Mouse (Mus musculus) heart, adult 2 months (tissue): ENCODE measurements around the gene Pomgnt2. TPM values are rescaled to one million over a fixed set of nuclear protein-coding genes. Genes with fewer than 3 reads are reported as not detected.

Experiments
- DNase-seq, 2 experiments: peaks; one replicate each; pipeline ENCODE4 v3.0.0; 2021
- H3K27ac ChIP-seq: fragments of 200-600 bp; 2 replicates; pipeline ENCODE4 v1.8.1; 2022
- H3K27me3 ChIP-seq: fragments of 200-500 bp; 2 replicates; pipeline ENCODE4 v1.6.1; 2012; ENCODE audit warnings: mild to moderate bottlenecking, low read length, inconsistent platforms, mixed read lengths; ENCODE audit not compliant: control insufficient read depth, insufficient read depth
- H3K36me3 ChIP-seq: fragments of 200-500 bp; 2 replicates; pipeline ENCODE4 v1.6.1; 2012; ENCODE audit warnings: low read length, inconsistent platforms; ENCODE audit not compliant: control insufficient read depth, insufficient read depth
- H3K4me1 ChIP-seq: fragments of 200-500 bp; 2 replicates; pipeline ENCODE4 v1.6.1; 2011; ENCODE audit warnings: low read length; ENCODE audit not compliant: control insufficient read depth, insufficient read depth
- H3K4me3 ChIP-seq: fragments of 200-600 bp; 2 replicates; pipeline ENCODE4 v1.8.1; 2022
- H3K79me2 ChIP-seq: fragments of 200-500 bp; replicated peaks from 2 replicates; pipeline ENCODE4 v1.6.1; 2012; ENCODE audit warnings: mild to moderate bottlenecking, inconsistent platforms, low read length, moderate library complexity, mixed read lengths; ENCODE audit not compliant: control insufficient read depth, insufficient read depth
- H3K9ac ChIP-seq: fragments of 200-500 bp; 2 replicates; pipeline ENCODE4 v1.6.1; 2012; ENCODE audit warnings: low read depth, mild to moderate bottlenecking, control low read depth, inconsistent platforms, low read length, mixed read lengths
- CTCF ChIP-seq: fragments of 200-600 bp; IDR thresholded peaks from 2 replicates; pipeline ENCODE4 v1.8.1; 2022; ENCODE audit warnings: antibody characterized with exemption, mild to moderate bottlenecking, moderate library complexity
- EP300 ChIP-seq: fragments of 200-500 bp; IDR thresholded peaks from 2 replicates; pipeline ENCODE4 v1.6.1; 2011; ENCODE audit warnings: low read depth, low read length, control low read depth; ENCODE audit not compliant: insufficient read depth
- POLR2A ChIP-seq: fragments of 200-500 bp; IDR thresholded peaks from 2 replicates; pipeline ENCODE4 v1.6.1; 2011; ENCODE audit warnings: mild to moderate bottlenecking, low read depth, low read length, control low read depth; ENCODE audit not compliant: insufficient read depth
- WGBS: fragments of 180-500 bp; shearing (Covaris S2); methylation state at CpG from one replicate; pipeline ENCODE4 v1.1.7; 2018; 5-methylcytosine and 5-hydroxymethylcytosine counted together
- intact Hi-C: fragments of 180-260 bp; cut with DNase I; formaldehyde crosslinking; loops from one replicate; pipeline ENCODE4 v1.15.1; 2025
- polyA plus RNA-seq: library from polyadenylated mRNA; depleted of rRNA; stranded (reverse); fragments of >200 nt; gene quantifications from 2 replicates; pipeline ENCODE4 v1.2.3, GENCODE M21; 2012
- total RNA-seq, 2 experiments: library from RNA; stranded (reverse); gene quantifications; 2 replicates each; pipeline ENCODE4 v1.2.3; 2021

Pomgnt2 gene
- total and polyA plus RNA-seq, 3 experiments, result 14.0 to 21.4 (median 15.3) TPM

DNA sequence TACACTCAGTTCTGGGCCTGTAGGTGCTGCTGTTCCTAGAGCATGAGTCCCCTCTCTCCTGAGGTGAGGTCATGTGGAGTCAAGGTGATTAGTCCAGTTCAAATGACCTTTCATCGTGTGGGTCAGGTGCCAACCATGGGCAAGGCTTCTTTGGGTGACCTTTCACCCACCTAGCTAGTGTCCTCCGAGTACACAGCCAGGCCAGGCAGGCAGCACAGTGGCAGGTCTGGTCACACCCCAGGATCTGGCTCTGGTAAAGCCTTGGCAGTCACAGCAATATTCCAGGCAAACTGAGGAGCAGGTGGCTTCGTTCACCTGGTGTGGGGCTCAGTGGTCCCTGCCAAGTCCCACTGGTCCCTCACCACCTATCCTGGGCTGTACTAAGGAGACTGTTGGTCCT, 35.2 kb upstream of the Pomgnt2 start:
- intact Hi-C loops, result no loop called here
- H3K4me3 ChIP-seq, result no peak overlapping the region
- WGBS, result 51% methylated on average over 3 of the region's 3 CpGs
- H3K36me3 ChIP-seq, result peaks cover 2% of the 10 kb centered on the region
- no peak for TF ChIP-seq POLR2A
- 0 out of 2 replicates have a peak, but pooled peaks have one; percentile 22 for TF ChIP-seq EP300
- TF ChIP-seq CTCF, result no peak
- DNase-seq, result no peak
- peak overlapping the region; percentile 32 for H3K27ac ChIP-seq
- no peak overlapping the region for H3K9ac ChIP-seq
- peaks cover 39% of the 10 kb centered on the region for H3K4me1 ChIP-seq
- H3K27me3 ChIP-seq, result no peaks in the 10 kb centered on the region
- no peaks in the 10 kb centered on the region for H3K79me2 ChIP-seq

DNA sequence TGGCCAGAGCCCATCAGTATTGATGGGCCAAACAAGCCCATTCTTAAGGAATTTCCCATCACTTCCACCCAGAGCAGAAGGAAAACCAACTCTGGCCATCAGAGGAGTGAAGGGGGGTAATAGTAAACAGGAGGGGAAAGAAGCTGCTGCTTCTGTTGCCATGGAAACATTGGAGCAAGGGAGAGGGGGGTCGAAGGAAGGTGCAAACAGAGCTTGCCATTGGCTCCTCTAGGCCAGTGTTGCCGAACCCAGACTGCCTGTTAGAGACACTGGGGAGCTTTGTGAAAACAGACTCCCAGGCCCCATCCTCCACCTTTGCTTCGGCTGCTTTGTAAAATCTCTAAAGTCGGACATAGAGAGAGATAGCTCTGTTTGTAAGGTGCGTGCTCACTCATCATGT, 33.8 kb upstream of the Pomgnt2 start:
- Histone ChIP-seq H3K4me3 (no peak overlapping the region), H3K27ac (peak overlapping the region; percentile 99), H3K79me2 (no peaks in the 10 kb centered on the region), H3K27me3 (no peaks in the 10 kb centered on the region), H3K4me1 (peaks cover 49% of the 10 kb centered on the region), H3K9ac (no peak overlapping the region), H3K36me3 (peaks cover 7% of the 10 kb centered on the region)
- no peak for TF ChIP-seq POLR2A
- 87% methylated on average over 5 of the region's 5 CpGs for WGBS
- DNase-seq, result no peak
- intact Hi-C loops, result no loop called here

DNA sequence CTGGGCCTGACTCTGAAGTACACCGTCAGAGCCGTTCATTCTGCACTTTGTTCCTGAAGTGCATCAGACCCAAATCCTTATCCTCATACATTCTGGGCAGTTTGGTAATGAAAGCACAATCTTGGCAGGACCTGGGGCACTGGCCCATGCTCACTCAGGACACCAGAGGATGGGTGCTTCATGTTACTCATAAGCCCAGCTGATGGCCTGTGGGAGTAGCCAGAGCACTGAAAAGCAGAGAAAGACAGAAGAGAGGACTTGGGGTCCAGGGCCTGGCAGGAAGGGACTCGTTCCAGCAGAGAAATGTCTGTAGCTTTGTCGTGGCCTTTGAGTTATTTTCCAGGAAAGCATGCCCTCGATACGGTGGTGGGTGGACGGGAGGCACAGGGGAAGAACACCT, 32.9 kb upstream of the Pomgnt2 start:
- TF ChIP-seq CTCF, result no peak
- no peak for TF ChIP-seq POLR2A
- TF ChIP-seq EP300, result no peak
- Histone ChIP-seq H3K79me2 (no peaks in the 10 kb centered on the region), H3K36me3 (peaks cover 7% of the 10 kb centered on the region), H3K27ac (peak overlapping the region; percentile 99), H3K27me3 (no peaks in the 10 kb centered on the region), H3K4me1 (peaks cover 54% of the 10 kb centered on the region), H3K9ac (no peak overlapping the region), H3K4me3 (no peak overlapping the region)
- intact Hi-C loops, result no loop called here
- DNase-seq, result no peak
- WGBS, result 84% methylated on average over 7 of the region's 7 CpGs

DNA sequence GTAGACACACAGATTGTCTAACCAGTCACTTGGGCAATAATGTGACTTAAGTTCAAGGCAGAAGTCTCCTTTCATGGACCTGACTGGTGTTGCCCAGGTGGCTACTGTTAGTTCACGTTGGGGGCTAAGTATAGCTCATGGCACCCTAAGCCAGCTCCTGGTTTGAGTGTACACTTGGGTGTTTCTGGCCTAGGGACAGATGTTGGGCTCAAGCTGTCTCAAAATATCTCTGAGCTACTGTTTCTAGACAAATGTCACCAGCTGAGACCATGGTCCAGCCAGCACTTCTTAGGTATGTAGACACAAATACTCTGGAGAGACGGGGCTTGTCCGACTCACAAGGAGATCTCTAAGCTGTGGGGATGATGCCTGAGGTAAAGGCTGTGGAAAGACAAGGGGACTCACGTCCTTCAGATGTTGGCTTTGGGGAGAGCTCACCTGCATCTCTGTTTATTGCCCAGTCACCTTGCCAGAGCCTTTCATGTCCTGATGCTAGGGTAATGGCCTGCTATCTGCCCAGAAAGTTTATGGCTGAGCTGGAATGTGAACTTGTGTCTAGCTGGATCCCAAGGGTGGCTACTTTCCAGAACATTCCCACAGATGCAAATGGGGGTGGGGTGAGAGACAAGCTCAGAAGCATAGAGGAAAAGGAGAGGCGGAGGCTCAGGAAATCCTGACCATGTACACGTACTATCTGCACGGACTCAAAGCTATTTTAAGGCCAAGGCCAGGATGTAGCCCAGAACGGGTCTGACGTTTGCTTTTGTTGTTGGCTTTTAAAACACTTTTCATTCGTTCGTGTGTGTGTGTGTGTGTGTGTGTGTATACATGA, 31.2 kb upstream of the Pomgnt2 start:
- peak overlapping the region; percentile 19 for H3K9ac ChIP-seq
- intact Hi-C loops, result loop anchor here (1.0 kb wide), 3 partner anchors 37 to 82 kb away; no protein-coding TSS in a partner anchor
- H3K27me3 ChIP-seq, result no peaks in the 10 kb centered on the region
- DNase-seq, result peak; percentile 82 to 89
- H3K36me3 ChIP-seq, result peaks cover 11% of the 10 kb centered on the region
- peaks cover 65% of the 10 kb centered on the region for H3K4me1 ChIP-seq
- peak; percentile 100 for TF ChIP-seq EP300
- peak; percentile 62; the same call in 1 of the 2 replicates for TF ChIP-seq POLR2A
- TF ChIP-seq CTCF, result no peak
- WGBS, result 8% methylated on average over 11 of the region's 11 CpGs
- H3K79me2 ChIP-seq, result no peaks in the 10 kb centered on the region
- H3K4me3 ChIP-seq, result no peak overlapping the region
- peak overlapping the region; percentile 99 for H3K27ac ChIP-seq

GRCm38 (mm10) chr9:122027081-122027913, 30.4 kb upstream of the Pomgnt2 start:
- H3K4me1 ChIP-seq, result peaks cover 65% of the 10 kb centered on the region
- no peaks in the 10 kb centered on the region for H3K27me3 ChIP-seq
- peak overlapping the region; percentile 99 for H3K27ac ChIP-seq
- intact Hi-C loops, result loop anchor here (1.0 kb wide), 1 partner anchor 83 kb away; no protein-coding TSS in a partner anchor
- H3K79me2 ChIP-seq, result no peaks in the 10 kb centered on the region
- peak; percentile 79 to 88 for DNase-seq
- peaks cover 11% of the 10 kb centered on the region for H3K36me3 ChIP-seq
- peak overlapping the region; percentile 64 for H3K9ac ChIP-seq
- TF ChIP-seq CTCF (no peak), POLR2A (peak; percentile 50; the same call in 1 of the 2 replicates), EP300 (peak; percentile 99)
- WGBS, result 8% methylated on average over 6 of the region's 6 CpGs
- H3K4me3 ChIP-seq, result no peak overlapping the region
